Mouse (Mus musculus) liver, embryonic 11.5 days (tissue): ENCODE measurements around the gene Gm42372. TPM values are rescaled to one million over a fixed set of nuclear protein-coding genes. Genes with fewer than 3 reads are reported as not detected.

Source experiments
- ATAC-seq: fragments of 200-750 bp; cut with Nextera tagmentation; replicated peaks from 2 replicates; pipeline ENCODE4 v1.8.0; 2017; ENCODE audit warnings: moderate number of reproducible peaks, mild to moderate bottlenecking, moderate TSS enrichment, moderate library complexity; ENCODE audit not compliant: low FRiP score
- DNase-seq: peaks from one replicate; pipeline ENCODE4 v3.0.0-alpha.2; 2017; ENCODE audit warnings: low spot score
- H3K27ac ChIP-seq: fragments of 300-500 bp; sonication (generic); 2 replicates; pipeline ENCODE4 v1.5.1; 2014; ENCODE audit warnings: mild to moderate bottlenecking, low read depth, low read length, control low read depth
- H3K27me3 ChIP-seq: fragments of 300-500 bp; sonication (generic); replicated peaks from 2 replicates; pipeline ENCODE4 v1.6.1; 2014; ENCODE audit warnings: low read length, mixed read lengths; ENCODE audit not compliant: control insufficient read depth, insufficient read depth
- H3K36me3 ChIP-seq: fragments of 300-500 bp; sonication (generic); 2 replicates; pipeline ENCODE4 v1.6.1; 2014; ENCODE audit warnings: mild to moderate bottlenecking, low read length, moderate library complexity, mixed read lengths; ENCODE audit not compliant: control insufficient read depth, insufficient read depth
- H3K4me1 ChIP-seq: fragments of 300-500 bp; sonication (generic); replicated peaks from 2 replicates; pipeline ENCODE4 v1.6.1; 2014; ENCODE audit warnings: low read length, mixed read lengths; ENCODE audit not compliant: control insufficient read depth, insufficient read depth
- H3K4me2 ChIP-seq: fragments of 300-500 bp; sonication (generic); 2 replicates; pipeline ENCODE4 v1.6.1; 2014; ENCODE audit warnings: mild to moderate bottlenecking, control low read depth, moderate library complexity
- H3K4me3 ChIP-seq: fragments of 300-500 bp; sonication (generic); 2 replicates; pipeline ENCODE4 v1.5.1; 2014; ENCODE audit warnings: low read depth, low read length, control low read depth
- H3K9ac ChIP-seq: fragments of 300-500 bp; sonication (generic); 2 replicates; pipeline ENCODE4 v1.6.1; 2014; ENCODE audit warnings: low read depth, low read length, control low read depth
- H3K9me3 ChIP-seq: fragments of 300-500 bp; sonication (generic); 2 replicates; pipeline ENCODE4 v1.6.1; 2016; ENCODE audit warnings: low read length, inconsistent platforms, mixed read lengths; ENCODE audit not compliant: control insufficient read depth
- WGBS: fragments of 180-500 bp; shearing (Covaris S2); extraction: QIAGEN DNeasy Blood & Tissue Kit; methylation state at CpG from one replicate; pipeline ENCODE4 v1.1.7; 2014; 5-methylcytosine and 5-hydroxymethylcytosine counted together
- polyA plus RNA-seq: library from polyadenylated mRNA; unstranded; fragments of >200 nt; fragmentation: Nextera tagmentation; extraction: Ambion mirVana; gene quantifications from 2 replicates; pipeline ENCODE4 v1.2.1, GENCODE M21; 2014

Gm42372 gene
- 0.15 and 0.16 TPM in 2 replicates for polyA plus RNA-seq

DNA sequence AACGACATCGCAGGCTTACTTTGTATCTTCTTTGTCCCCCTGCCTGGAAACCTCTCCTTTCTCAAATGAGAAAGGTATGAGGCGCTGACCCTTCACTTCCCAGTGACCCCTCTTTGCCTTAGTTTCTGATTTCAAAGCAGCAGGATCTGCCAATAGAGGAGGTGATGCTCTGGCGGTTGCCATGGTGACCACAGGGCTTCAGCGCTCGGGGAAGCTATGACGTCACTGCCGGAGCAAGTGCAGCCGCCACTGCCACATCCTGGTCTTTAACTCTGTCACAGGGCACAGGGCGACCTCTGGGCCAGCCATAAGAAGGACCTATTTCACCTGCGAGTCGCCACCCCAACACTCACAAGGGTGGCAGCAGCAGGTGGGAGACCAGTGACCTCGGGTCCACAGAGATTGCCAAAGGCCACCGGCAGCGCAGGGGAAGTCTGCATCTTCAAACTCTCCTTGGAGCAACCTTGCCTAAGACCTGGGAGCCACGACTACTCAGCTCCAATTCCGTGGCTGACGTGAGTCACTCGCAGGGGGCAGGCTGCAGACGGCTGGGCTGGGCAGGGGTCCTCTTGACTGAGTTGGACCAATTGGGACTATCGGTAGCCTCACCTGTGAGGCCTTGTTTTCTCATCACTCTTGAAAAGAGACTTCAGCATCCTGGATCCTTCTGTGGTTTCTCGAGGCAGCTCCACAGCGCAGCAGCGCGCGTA, at the start of gene Gm42372:
Gene Gm42372, plus strand, starts transcription at position 228 of the 710 bp plus-strand sequence.
- Histone ChIP-seq H3K4me1 (peaks cover 5% of the 10 kb centered on the region), H3K9ac (no peak within 1 kb of the TSS), H3K36me3 (no peaks in the 10 kb centered on the region), H3K4me3 (no peak within 1 kb of the TSS), H3K4me2 (peak within 1 kb of the TSS; percentile 26; the same call in 1 of the 2 replicates), H3K27ac (no peak within 1 kb of the TSS), H3K9me3 (no peaks in the 10 kb centered on the region), H3K27me3 (no peaks in the 10 kb centered on the region)
- WGBS = 36% methylated on average over 26 of the region's 26 CpGs
- ATAC-seq (no peak), DNase-seq (no peak)

DNA sequence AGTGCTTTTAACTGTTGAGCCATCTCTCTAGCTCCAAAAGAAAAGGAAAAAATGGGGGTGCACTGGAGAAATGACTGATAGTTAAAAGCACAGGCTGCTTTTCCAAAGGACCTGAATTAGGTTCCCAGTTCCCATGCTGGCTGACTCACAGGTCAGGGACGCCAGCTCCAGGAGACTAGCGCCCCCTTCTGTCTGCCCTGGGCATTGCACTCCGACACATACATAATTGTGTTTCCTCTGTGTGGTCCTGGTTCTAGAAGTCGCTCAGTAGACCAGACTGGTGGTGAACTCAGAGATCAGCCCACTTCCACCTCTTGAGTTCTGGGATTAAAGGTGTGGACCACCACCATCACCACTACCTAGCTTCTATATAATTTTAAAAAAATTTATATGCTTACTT, 45.6 kb upstream of the Gm42372 start:
- WGBS = 46% methylated on average over 4 of the region's 4 CpGs
- ATAC-seq = no peak
- Histone ChIP-seq H3K27me3 (no peaks in the 10 kb centered on the region), H3K4me3 (no peak overlapping the region), H3K27ac (no peak overlapping the region), H3K9me3 (no peaks in the 10 kb centered on the region), H3K9ac (no peak overlapping the region), H3K4me2 (no peak overlapping the region), H3K4me1 (no peaks in the 10 kb centered on the region), H3K36me3 (no peaks in the 10 kb centered on the region)
- DNase-seq = no peak

DNA sequence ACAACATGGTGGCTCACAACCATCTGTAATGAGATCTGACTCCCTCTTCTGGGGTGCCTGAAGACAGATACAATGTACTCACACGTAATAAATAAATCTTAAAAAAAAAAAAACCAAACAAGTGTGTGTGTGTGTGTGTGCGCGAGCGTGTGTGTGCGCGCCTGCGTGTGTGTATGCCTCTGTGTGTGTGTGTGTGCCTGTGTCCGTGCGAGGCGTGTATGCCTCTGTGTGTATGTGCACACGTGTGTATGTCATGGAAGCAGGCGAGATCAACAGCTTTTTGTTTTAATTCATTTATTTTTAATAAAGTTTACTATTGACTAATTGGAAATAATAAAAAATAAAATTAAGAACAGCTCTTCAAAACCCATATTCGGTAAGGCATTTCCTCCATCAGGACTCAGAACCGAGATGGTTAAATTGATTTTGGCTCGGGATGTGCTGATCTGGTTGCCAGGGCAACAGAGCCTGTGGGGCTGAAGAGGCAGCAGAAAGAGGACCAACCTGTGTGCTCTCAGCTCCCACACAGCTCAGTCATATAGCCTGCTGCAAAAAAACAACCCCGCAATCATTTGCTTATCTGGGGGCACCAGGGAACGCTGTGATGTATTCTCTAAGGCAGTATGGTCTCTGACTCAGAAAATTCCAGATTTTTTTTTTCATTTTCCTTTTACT, 44.6 kb upstream of the Gm42372 start:
- DNase-seq (no peak), ATAC-seq (no peak)
- WGBS = 73% methylated on average over 17 of the region's 17 CpGs
- H3K4me2 ChIP-seq = no peak overlapping the region
- 0 out of 2 replicates have a peak, but pooled peaks cover 2% of the 10 kb centered on the region for H3K27me3 ChIP-seq
- no peak overlapping the region for H3K27ac ChIP-seq
- H3K36me3 ChIP-seq = no peaks in the 10 kb centered on the region
- no peaks in the 10 kb centered on the region for H3K4me1 ChIP-seq
- no peak overlapping the region for H3K9ac ChIP-seq
- H3K9me3 ChIP-seq = no peaks in the 10 kb centered on the region
- no peak overlapping the region for H3K4me3 ChIP-seq

DNA sequence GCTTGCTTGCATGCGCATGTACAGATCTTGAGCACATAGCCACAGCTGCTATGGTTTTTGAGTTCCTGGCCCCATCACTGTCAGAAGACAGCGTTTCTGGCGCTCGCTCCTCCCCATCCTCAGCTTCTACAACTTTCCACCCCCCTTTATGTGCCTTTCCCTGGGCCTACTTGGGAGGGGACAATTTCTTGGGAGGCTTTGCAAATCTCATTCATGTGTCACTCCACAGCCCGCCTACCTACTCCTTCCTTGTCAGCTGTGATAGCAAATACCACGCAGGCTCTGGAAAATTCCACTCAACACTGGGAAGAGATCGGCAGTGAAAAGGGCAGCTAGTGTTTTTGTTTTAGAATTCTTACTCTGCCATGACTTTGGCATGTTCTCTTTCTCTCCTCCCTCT, 42.6 kb upstream of the Gm42372 start:
- H3K9me3 ChIP-seq = no peaks in the 10 kb centered on the region
- H3K9ac ChIP-seq = no peak overlapping the region
- H3K27me3 ChIP-seq = peaks cover 22% of the 10 kb centered on the region
- H3K4me2 ChIP-seq = no peak overlapping the region
- H3K27ac ChIP-seq = no peak overlapping the region
- DNase-seq = no peak
- no peaks in the 10 kb centered on the region for H3K4me1 ChIP-seq
- no peaks in the 10 kb centered on the region for H3K36me3 ChIP-seq
- ATAC-seq = no peak
- no peak overlapping the region for H3K4me3 ChIP-seq
- 57% methylated on average over 7 of the region's 7 CpGs for WGBS

DNA sequence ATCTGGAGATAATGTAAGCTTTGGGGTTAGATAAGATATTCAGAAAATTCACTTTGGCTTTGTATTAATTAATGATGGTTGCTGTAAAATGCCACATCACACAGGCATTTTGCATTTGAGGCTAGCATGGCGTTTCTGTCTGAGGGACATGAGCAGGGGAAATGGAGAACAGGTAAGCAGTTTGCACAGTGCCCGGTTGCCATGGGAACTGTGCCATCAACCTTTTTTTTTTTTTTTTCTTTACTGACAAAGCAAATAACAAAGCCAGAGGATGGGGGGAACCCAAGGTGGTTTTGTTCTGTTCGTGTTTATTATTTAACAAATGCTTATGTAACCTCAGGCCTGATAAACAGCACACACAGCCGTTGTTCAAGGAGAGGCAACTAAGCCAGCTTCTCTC, 40.0 kb upstream of the Gm42372 start:
- Histone ChIP-seq H3K36me3 (no peaks in the 10 kb centered on the region), H3K9me3 (no peaks in the 10 kb centered on the region), H3K4me3 (no peak overlapping the region), H3K4me1 (peaks cover 7% of the 10 kb centered on the region; the same call in 1 of the 2 replicates), H3K27me3 (peaks cover 48% of the 10 kb centered on the region), H3K4me2 (no peak overlapping the region), H3K27ac (no peak overlapping the region), H3K9ac (no peak overlapping the region)
- DNase-seq = no peak
- WGBS = 59% methylated on average over 4 of the region's 4 CpGs
- no peak for ATAC-seq

DNA sequence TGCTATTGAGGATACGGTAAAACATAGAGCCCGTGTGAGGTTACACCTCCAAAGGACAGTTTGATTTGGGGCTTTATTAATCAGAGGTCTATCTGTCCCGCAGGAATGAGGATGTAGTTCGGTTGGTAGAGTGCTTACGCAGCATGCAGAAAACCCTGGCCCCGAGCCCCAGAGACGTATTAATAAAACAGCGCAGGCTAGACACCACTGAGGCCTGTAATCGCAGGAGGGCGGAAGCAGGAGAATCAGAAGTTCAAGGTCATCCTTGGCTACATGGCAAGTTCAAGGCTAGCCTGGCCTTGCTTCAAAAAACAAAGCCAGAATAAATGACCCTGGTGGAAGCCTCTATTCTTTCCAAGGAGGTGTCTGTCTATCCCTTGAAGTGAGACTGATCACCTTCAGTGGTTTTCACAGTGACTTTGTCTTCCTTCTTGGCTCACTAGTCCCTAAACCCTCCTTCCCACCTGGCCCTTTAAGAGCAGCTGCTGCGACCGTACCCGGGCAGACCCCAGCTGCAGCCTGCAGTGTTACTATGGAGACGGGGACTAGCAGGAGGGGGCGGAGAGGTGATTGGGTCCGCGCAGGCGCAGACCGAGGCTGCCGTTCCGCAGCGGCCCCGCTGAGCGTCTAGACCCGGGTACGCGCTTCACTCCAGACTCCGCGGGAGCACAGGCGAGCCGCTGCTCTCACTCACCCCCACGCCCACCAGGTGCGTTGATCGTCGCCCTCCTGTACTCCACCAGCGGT, 38.7 kb upstream of the Gm42372 start, which contains the start of gene Pnmal2:
Gene Pnmal2, plus strand, starts transcription at position 622 of the 747 bp plus-strand sequence.
- ATAC-seq = peak; percentile 77
- Histone ChIP-seq H3K4me2 (peak within 1 kb of the TSS; percentile 79), H3K9me3 (no peaks in the 10 kb centered on the region), H3K27ac (no peak within 1 kb of the TSS), H3K27me3 (peaks cover 62% of the 10 kb centered on the region), H3K36me3 (no peaks in the 10 kb centered on the region), H3K4me1 (peaks cover 7% of the 10 kb centered on the region; the same call in 1 of the 2 replicates), H3K9ac (peak within 1 kb of the TSS; percentile 2), H3K4me3 (peak within 1 kb of the TSS; percentile 53)
- peak; percentile 81 for DNase-seq
- WGBS = 15% methylated on average over 36 of the region's 36 CpGs

DNA sequence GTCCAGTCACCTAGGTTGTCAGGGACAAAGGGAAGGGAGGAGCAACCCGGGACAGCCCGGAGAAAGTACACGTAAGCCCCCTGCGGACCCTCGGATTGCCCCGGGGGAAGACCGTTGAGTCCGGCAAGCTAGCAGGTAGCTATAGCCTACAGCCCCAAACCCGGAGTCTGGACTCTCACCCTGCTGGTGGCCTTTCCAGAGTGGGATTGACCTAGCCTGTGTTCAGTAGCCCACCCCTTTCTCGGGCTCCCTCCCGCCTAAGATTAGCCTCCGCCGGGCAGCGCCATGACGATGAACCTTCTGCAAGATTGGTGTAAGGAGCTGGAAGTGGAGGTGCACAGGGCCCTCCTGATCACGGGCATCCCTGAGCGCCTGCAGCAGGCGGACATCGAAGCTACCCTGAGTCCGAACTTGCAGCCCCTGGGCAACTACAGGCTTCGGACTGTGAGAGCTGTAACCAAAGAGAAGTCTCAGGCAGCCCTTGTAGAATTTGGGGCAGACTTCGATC, 38.0 kb upstream of the Gm42372 start:
- H3K4me3 ChIP-seq = peak overlapping the region; percentile 53
- H3K27ac ChIP-seq = no peak overlapping the region
- 4% methylated on average over 22 of the region's 22 CpGs for WGBS
- H3K9me3 ChIP-seq = no peaks in the 10 kb centered on the region
- no peaks in the 10 kb centered on the region for H3K36me3 ChIP-seq
- peak overlapping the region; percentile 79 for H3K4me2 ChIP-seq
- H3K27me3 ChIP-seq = peaks cover 68% of the 10 kb centered on the region
- H3K4me1 ChIP-seq = peaks cover 7% of the 10 kb centered on the region; the same call in 1 of the 2 replicates
- DNase-seq (no peak), ATAC-seq (0 out of 2 replicates have a peak, but pooled peaks have one; percentile 6)
- peak overlapping the region; percentile 2 for H3K9ac ChIP-seq

DNA sequence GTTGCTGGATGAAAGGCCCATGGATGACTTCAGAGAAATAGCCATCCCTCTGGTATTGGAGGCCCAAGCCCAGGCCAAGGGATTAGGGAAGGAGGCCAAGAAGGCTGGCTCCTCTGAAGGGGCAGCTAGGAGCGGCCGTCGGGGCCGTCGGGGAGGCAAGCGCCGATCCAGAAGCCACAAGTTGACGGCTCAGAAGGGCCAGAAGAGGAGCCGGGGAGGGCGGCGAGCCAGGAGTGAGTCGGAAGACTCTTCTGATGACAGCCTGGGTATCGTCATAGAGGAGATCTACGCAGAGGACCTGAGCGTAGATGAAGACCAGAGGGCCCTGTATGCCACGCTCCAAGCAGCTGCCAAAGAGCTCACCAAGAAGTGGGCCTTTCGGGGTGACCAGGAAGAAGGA, 37.5 kb upstream of the Gm42372 start:
- H3K9me3 ChIP-seq = no peaks in the 10 kb centered on the region
- peaks cover 7% of the 10 kb centered on the region; the same call in 1 of the 2 replicates for H3K4me1 ChIP-seq

More for the DNA sequence above, 37.5 kb upstream of the Gm42372 start:
- no peak overlapping the region for H3K27ac ChIP-seq
- no peak overlapping the region for H3K9ac ChIP-seq
- H3K36me3 ChIP-seq = no peaks in the 10 kb centered on the region
- H3K4me3 ChIP-seq = no peak overlapping the region
- no peak overlapping the region for H3K4me2 ChIP-seq
- peaks cover 68% of the 10 kb centered on the region for H3K27me3 ChIP-seq
- no peak for DNase-seq
- WGBS = 11% methylated on average over 17 of the region's 17 CpGs
- ATAC-seq = no peak
